Mouse (Mus musculus) ES-CJ7 (cell line): ENCODE measurements around the gene Casr.
A peak's percentile ranks its signal among the peaks of the same experiment; 100 is the strongest.

Source experiments
- DNase-seq: peaks from one replicate; pipeline ENCODE4 v3.0.0; 2011; ENCODE audit warnings: low read depth, low spot score

Casr gene

GRCm38 (mm10) chr16:36561386-36562338, at the start of gene Casr:
TSS of gene Casr (minus strand) at chr16:36562141.
- peak; percentile 17 for DNase-seq

GRCm38 (mm10) chr16:36602632-36603031, 40.7 kb upstream of the Casr start:
- DNase-seq: no peak

GRCm38 (mm10) chr16:36598265-36598664, 36.3 kb upstream of the Casr start:
- DNase-seq: no peak

GRCm38 (mm10) chr16:36596671-36597410, 34.9 kb upstream of the Casr start:
- no peak for DNase-seq

GRCm38 (mm10) chr16:36589898-36590297, 28.0 kb upstream of the Casr start:
- DNase-seq: no peak

GRCm38 (mm10) chr16:36587971-36588370, 26.0 kb upstream of the Casr start:
- DNase-seq: no peak

GRCm38 (mm10) chr16:36582073-36582472, 20.1 kb upstream of the Casr start:
- DNase-seq: no peak

GRCm38 (mm10) chr16:36571942-36572341, 10.0 kb upstream of the Casr start:
- DNase-seq: no peak

GRCm38 (mm10) chr16:36559573-36559972, 2.4 kb downstream of the Casr start:
- DNase-seq: no peak

- DNase-seq: no peak
Observed at GRCm38 (mm10) chr16:36555672-36556165, 6.2 kb downstream of the Casr start.

- peak; percentile 42 for DNase-seq
Observed at GRCm38 (mm10) chr16:36553624-36554023, 8.3 kb downstream of the Casr start.

- DNase-seq: no peak
Observed at GRCm38 (mm10) chr16:36545333-36545732, 16.6 kb downstream of the Casr start.

GRCm38 (mm10) chr16:36543091-36543490, 18.9 kb downstream of the Casr start:
- DNase-seq: no peak

GRCm38 (mm10) chr16:36540834-36541233, 21.1 kb downstream of the Casr start:
- DNase-seq: no peak

- DNase-seq: no peak
Observed at GRCm38 (mm10) chr16:36532981-36533687, 28.8 kb downstream of the Casr start.

GRCm38 (mm10) chr16:36532046-36532445, 29.9 kb downstream of the Casr start:
- no peak for DNase-seq

- DNase-seq: peak; percentile 46
Observed at GRCm38 (mm10) chr16:36531630-36532029, 30.3 kb downstream of the Casr start.

GRCm38 (mm10) chr16:36530566-36531552, 31.1 kb downstream of the Casr start:
- DNase-seq: peak; percentile 18

- no peak for DNase-seq
Observed at GRCm38 (mm10) chr16:36528822-36529221, 33.1 kb downstream of the Casr start.

GRCm38 (mm10) chr16:36526596-36527282, 35.2 kb downstream of the Casr start:
- no peak for DNase-seq
